Mouse (Mus musculus): Measurements from ENCODE around the gene Grm6.

GRCm38 (mm10) chr11:50897359-50897758 lies 46.9 kb downstream of the Grm6 start:
- TF ChIP-seq POLR2A (IDR thresholded peaks at IDR 0.05; ENCODE audit: extremely low read depth, insufficient read depth, low read length) (no peak), CTCF (IDR thresholded peaks at IDR 0.05; ENCODE audit: extremely low read depth, insufficient read depth, low read length) (no peak)
